Mouse (Mus musculus): ENCODE results near the gene Tmprss9.

Gene Tmprss9

GRCm38 (mm10) chr10:80915260-80915659 lies 43.6 kb downstream of the Tmprss9 start:
- DNase-seq (ENCODE audit: extremely low spot score), result no peak

GRCm38 (mm10) chr10:80915736-80916135 lies 44.1 kb downstream of the Tmprss9 start:
- no peak for DNase-seq (ENCODE audit: extremely low spot score)

GRCm38 (mm10) chr10:80917336-80917778 lies 45.7 kb downstream of the Tmprss9 start:
- DNase-seq (ENCODE audit: extremely low spot score), result peak; percentile 43

GRCm38 (mm10) chr10:80917779-80918434 lies 46.3 kb downstream of the Tmprss9 start, which contains the start of gene Lmnb2:
TSS of gene Lmnb2 (minus strand) at chr10:80918245.
- peak; percentile 73 for DNase-seq (ENCODE audit: extremely low spot score)

- DNase-seq (ENCODE audit: extremely low spot score), result peak; percentile 59
These were observed 50.3 kb downstream of the Tmprss9 start for GRCm38 (mm10) chr10:80921923-80922322.

GRCm38 (mm10) chr10:80925472-80925871 lies 53.8 kb downstream of the Tmprss9 start:
- no peak for DNase-seq (ENCODE audit: extremely low spot score)

- DNase-seq (ENCODE audit: extremely low spot score), result peak; percentile 87
These were observed 57.1 kb downstream of the Tmprss9 start for GRCm38 (mm10) chr10:80928586-80929298.

GRCm38 (mm10) chr10:80929299-80930226 lies 57.9 kb downstream of the Tmprss9 start, which contains the start of gene Gadd45b:
TSS of gene Gadd45b (plus strand) at chr10:80930073.
- DNase-seq (ENCODE audit: extremely low spot score), result peak; percentile 99

- no peak for DNase-seq (ENCODE audit: extremely low spot score)
These were observed 58.9 kb downstream of the Tmprss9 start for GRCm38 (mm10) chr10:80930361-80931152.

GRCm38 (mm10) chr10:80931153-80931671 lies 59.6 kb downstream of the Tmprss9 start:
- no peak for DNase-seq (ENCODE audit: extremely low spot score)

- no peak for DNase-seq (ENCODE audit: extremely low spot score)
These were observed 60.0 kb downstream of the Tmprss9 start for GRCm38 (mm10) chr10:80931695-80932094.

- no peak for DNase-seq (ENCODE audit: extremely low spot score)
These were observed 60.6 kb downstream of the Tmprss9 start for GRCm38 (mm10) chr10:80932206-80932605.

GRCm38 (mm10) chr10:80932700-80933420 lies 61.2 kb downstream of the Tmprss9 start:
- DNase-seq (ENCODE audit: extremely low spot score), result no peak

GRCm38 (mm10) chr10:80933421-80933979 lies 61.9 kb downstream of the Tmprss9 start:
- no peak for DNase-seq (ENCODE audit: extremely low spot score)

GRCm38 (mm10) chr10:80934136-80934985 lies 62.7 kb downstream of the Tmprss9 start:
- no peak for DNase-seq (ENCODE audit: extremely low spot score)

GRCm38 (mm10) chr10:80935241-80935640 lies 63.6 kb downstream of the Tmprss9 start:
- no peak for DNase-seq (ENCODE audit: extremely low spot score)

- DNase-seq (ENCODE audit: extremely low spot score), result no peak
These were observed 64.0 kb downstream of the Tmprss9 start for GRCm38 (mm10) chr10:80935698-80936097.

- no peak for DNase-seq (ENCODE audit: extremely low spot score)
These were observed 64.6 kb downstream of the Tmprss9 start for GRCm38 (mm10) chr10:80936135-80936809.

Data from embryo, embryonic 9.5 days (tissue).